Mouse (Mus musculus): ENCODE data around the gene Kdm1b.
A peak's percentile ranks its signal among the peaks of the same experiment; 100 is the strongest.

Gene Kdm1b

DNA sequence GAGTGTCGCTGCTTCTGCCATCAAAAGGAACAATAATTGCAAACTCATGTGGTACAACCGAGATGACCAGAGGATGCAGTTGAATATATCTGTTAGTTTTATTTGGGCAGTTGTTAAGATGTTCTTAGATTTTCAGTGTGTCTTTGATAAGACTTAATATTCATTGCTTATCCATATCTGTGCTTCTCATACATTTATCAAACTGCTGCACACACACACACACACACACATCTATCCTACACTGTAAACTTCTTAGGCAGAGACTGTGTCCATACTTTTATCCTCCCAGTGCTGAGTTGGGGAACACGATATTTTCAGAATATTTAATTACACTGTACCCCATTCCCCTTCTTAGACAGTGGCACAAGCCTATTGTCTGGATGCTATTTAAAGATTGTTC is 67.9 kb downstream of the Kdm1b start:
- no peak for DNase-seq

DNA sequence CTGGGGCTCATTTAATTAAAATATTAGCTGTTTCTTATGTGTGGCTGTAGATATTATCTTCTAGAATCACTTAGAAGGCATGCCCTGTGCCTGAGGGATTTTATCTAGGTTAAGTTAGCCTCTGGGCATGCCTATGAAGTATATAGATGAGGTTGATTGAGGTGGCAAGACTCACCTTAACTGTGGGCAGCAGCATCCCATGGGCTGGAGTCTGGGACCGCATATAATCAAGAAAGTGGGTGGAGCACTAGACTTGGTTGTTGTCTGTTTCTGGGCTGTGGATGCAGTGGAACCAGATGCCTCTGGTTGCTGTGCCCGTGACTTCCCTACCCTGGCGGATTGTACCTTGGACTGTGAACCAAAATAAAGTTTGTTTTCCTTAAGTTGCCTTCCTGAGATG is 68.8 kb downstream of the Kdm1b start:
- DNase-seq = no peak

DNA sequence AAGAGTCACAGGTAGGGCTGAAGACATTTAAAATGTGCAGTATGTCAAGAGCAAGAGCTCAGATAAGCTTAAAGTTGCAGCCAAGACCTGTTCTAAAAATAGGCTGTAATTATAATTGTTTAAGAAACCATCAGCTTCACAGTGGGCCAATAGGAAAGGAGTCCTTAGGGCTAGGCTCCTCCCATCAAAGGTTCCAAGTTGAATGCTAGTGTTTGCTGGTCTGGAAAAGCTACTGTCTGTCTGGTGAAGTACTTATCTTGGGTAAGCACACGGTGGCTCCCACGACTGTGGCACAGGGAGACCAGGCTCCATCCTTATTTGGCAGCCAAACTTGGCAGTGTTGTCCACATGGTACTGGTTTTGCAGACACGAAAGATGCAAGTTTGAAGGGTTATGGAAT is 69.6 kb downstream of the Kdm1b start:
- no peak for DNase-seq

GRCm38 (mm10) chr13:47116000-47116399 is 72.7 kb downstream of the Kdm1b start:
- DNase-seq = no peak

- DNase-seq = no peak
These were observed 78.1 kb downstream of the Kdm1b start for GRCm38 (mm10) chr13:47121333-47121889.

DNA sequence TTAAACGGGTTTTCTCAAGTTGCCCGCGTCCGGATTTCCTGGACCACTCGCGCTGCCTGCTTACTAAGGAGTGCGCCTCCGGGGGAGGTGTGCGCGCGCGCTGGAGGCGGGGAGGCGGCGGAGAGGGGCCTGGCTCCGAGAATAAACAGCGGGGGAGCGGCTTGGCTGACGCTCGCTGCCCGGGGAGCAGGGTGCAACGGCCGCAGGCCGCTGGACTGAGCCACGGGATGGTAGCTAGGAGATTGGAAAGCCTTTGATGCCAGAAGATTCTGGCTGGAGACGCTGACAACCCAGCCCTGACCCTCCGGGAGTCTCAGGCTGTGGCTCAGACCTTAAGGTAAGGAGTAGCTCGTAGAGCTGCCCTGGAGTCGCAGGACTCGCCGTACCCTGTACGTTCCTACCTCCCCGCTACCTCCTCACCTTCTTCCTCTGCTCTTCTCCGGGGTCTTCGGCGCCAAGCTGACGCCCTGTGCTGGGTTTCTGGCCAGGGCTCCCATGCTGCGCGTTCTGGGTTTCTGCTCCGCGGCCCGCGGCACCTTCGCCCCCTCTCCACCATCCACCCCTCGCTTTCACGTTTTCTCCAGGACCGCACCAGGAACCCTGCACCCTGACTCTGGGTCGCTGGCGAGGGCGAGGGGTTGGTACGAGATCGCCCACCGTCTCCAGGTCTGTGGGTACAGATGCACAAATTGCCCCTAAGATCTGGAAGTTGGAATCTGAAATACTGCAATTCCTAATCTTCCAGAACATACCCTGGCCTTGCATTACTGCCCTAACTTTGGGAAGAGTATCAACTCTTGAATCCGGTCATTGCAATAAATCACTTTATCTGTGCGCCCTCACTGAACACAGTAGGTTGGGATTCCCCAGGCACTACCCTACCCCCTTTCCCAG is 79.5 kb downstream of the Kdm1b start, which contains the start of gene Rnf144b:
TSS of gene Rnf144b (plus strand) at position 120 of the 894 bp plus-strand sequence.
- peak; percentile 80 for DNase-seq

- DNase-seq = no peak
These were observed 81.2 kb downstream of the Kdm1b start for GRCm38 (mm10) chr13:47124449-47124848.

DNA sequence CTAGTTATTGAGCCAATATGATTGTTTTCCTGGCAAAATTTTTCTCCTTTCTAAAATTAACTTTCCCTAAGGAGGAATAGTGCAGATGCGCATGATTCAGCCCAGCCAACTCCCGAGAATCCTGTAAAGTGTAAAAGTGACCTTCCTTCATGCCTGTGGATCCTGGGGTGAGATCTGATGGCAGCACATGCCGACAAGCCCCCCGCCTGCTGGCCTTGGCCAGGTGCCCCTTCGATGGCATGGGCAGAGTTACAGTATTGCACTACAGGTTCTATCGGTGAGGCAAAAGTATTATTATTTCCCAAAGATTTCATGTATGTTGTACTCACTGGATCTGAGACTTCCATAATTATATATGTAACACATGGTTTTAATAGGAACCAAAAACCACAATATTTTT is 81.7 kb downstream of the Kdm1b start:
- DNase-seq = no peak

DNA sequence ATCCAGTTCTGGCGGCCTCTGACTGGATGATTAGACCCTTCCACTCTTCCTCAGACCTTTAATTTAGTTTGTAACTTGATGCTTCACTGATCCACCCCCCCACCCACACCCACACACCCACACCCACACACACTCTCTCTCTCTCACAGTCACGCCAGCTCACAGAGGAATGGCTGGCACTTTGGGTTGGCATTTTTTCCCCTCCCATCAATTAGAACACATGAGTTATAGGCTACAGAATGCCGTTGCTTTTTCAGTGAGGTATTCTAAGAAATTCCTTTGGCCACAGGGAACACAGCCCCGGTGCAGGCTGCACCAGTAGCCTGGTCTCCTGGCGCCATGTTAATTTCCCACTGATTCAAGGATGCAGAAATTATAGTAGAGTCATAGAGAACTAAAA is 82.3 kb downstream of the Kdm1b start:
- no peak for DNase-seq

DNA sequence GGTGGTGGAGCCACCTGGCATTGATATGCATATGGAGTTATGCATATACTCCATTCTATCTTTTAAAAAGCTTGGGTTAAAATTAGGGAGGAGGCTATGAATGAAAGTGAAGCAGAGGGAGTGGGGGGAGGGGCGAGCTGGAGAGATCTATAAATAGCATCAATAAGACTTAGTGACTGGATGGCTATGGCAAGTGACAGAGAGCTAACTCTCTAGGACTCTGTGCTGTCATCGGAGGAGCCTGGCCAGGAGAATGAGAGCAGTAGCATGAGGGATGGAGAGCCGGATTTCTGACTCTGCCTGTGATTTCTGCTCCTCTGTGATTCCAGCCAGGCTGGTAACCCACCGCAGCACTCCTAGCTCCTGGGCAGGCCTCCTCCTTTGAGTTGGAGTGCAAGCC is 85.8 kb downstream of the Kdm1b start:
- DNase-seq = no peak

DNA sequence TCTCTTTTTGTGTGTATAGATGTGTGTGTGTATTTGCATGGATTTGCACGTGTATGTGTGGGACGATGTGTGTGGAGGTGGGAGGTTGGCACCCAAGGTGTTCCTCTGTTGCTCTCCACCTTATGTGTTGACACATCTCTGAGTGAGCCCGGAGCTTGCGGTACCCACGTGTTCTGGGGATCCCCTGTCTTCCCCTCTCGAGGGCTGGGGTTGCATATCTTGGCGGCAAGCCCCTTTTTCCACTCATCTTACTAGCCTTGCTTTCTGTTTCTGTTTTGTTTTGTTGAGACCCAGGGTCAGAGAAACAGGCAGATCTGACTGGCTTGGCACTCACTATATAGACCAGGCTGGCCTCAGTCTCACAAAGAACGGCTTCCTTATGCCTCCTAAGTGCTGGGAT is 89.8 kb downstream of the Kdm1b start:
- no peak for DNase-seq

DNA sequence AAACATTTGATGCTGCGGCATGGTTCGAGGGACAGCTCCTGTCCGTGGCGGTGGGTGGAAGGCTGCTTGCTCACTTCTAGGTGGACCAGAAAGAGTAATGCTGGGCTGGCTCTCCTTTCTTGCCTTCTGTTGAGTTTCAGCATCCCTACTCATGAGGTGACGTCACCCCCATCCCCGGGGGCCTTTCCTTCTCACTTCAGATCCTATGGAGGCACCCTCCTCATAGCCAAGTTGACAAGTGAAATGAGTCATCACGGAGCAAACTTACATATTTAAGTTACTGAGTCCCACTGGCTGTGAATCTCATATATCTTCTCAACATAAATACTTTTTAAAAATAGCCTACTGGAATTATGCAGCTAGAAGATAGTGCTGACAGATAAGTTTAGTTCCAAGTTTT is 91.5 kb downstream of the Kdm1b start:
- no peak for DNase-seq
